Mouse (Mus musculus) liver, embryonic 13.5 days (tissue): ENCODE measurements around the gene Capg. TPM values are rescaled to one million over a fixed set of nuclear protein-coding genes. Genes with fewer than 3 reads are reported as not detected.
A peak's percentile ranks its signal among the peaks of the same experiment; 100 is the strongest.

Experiments
- ATAC-seq: fragments of 200-750 bp; cut with Nextera tagmentation; 2 replicates; pipeline ENCODE4 v1.8.0; 2017; ENCODE audit warnings: low read depth, mild to moderate bottlenecking, moderate number of reproducible peaks, moderate library complexity
- DNase-seq: peaks from one replicate; pipeline ENCODE4 v3.0.0; 2022
- H3K27ac ChIP-seq: fragments of 300-500 bp; sonication (generic); 2 replicates; pipeline ENCODE4 v1.5.1; 2015; ENCODE audit warnings: moderate library complexity, mild to moderate bottlenecking, inconsistent platforms
- H3K27me3 ChIP-seq: fragments of 300-500 bp; sonication (generic); 2 replicates; pipeline ENCODE4 v1.6.1; 2015; ENCODE audit warnings: mild to moderate bottlenecking, inconsistent platforms
- H3K36me3 ChIP-seq: fragments of 300-500 bp; sonication (generic); 2 replicates; pipeline ENCODE4 v1.6.1; 2015; ENCODE audit warnings: mild to moderate bottlenecking, inconsistent platforms
- H3K4me1 ChIP-seq: fragments of 300-500 bp; sonication (generic); replicated peaks from 2 replicates; pipeline ENCODE4 v1.6.1; 2015; ENCODE audit warnings: inconsistent platforms
- H3K4me2 ChIP-seq: fragments of 300-500 bp; sonication (generic); 2 replicates; pipeline ENCODE4 v1.6.1; 2015; ENCODE audit warnings: inconsistent platforms, mild to moderate bottlenecking, moderate library complexity
- H3K4me3 ChIP-seq: fragments of 300-500 bp; sonication (generic); replicated peaks from 2 replicates; pipeline ENCODE4 v1.5.1; 2015; ENCODE audit warnings: mild to moderate bottlenecking, inconsistent platforms
- H3K9ac ChIP-seq: fragments of 300-500 bp; sonication (generic); 2 replicates; pipeline ENCODE4 v1.6.1; 2015; ENCODE audit warnings: mild to moderate bottlenecking, inconsistent platforms
- H3K9me3 ChIP-seq: fragments of 300-500 bp; sonication (generic); replicated peaks from 2 replicates; pipeline ENCODE4 v1.6.1; 2016; ENCODE audit warnings: inconsistent platforms
- WGBS: fragments of 180-500 bp; shearing (Covaris S2); methylation state at CpG from one replicate; pipeline ENCODE4 v1.1.7; 2015; ENCODE audit not compliant: insufficient replicate concordance; 5-methylcytosine and 5-hydroxymethylcytosine counted together
- polyA plus RNA-seq: library from polyadenylated mRNA; unstranded; fragments of >200 nt; fragmentation: Nextera tagmentation; extraction: Ambion mirVana; gene quantifications from 2 replicates; pipeline ENCODE4 v1.2.1, GENCODE M21; 2015

The Capg gene
- polyA plus RNA-seq, 1 experiment from 2014 or later: 15.2 TPM

DNA sequence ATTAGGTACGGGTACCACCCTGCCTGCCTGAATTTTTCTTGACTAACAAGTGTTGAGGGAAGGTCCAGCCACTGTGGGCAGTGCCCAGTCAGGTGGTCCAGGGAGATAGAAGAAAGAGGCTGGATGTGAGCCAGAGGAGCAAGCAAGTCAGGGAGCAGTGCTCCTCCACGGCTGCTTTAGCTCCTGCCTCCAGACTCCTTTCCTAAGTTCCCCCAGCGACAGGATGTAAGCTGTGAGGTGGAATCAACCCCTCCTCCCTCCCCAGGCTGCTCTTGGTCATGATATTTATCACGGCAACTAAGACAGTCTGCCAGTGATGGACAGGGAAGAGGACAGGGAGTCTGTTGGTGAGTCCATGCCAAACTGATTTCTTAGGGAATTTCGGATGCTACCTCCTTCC is 49.7 kb downstream of the Capg start:
- Histone ChIP-seq H3K9ac (no peak overlapping the region), H3K4me2 (no peak overlapping the region), H3K9me3 (no peaks in the 10 kb centered on the region), H3K4me3 (no peak overlapping the region), H3K36me3 (no peaks in the 10 kb centered on the region), H3K27ac (no peak overlapping the region), H3K27me3 (no peaks in the 10 kb centered on the region), H3K4me1 (peaks cover 17% of the 10 kb centered on the region)
- 44% methylated on average over 5 of the region's 5 CpGs for WGBS
- DNase-seq (no peak), ATAC-seq (no peak)

DNA sequence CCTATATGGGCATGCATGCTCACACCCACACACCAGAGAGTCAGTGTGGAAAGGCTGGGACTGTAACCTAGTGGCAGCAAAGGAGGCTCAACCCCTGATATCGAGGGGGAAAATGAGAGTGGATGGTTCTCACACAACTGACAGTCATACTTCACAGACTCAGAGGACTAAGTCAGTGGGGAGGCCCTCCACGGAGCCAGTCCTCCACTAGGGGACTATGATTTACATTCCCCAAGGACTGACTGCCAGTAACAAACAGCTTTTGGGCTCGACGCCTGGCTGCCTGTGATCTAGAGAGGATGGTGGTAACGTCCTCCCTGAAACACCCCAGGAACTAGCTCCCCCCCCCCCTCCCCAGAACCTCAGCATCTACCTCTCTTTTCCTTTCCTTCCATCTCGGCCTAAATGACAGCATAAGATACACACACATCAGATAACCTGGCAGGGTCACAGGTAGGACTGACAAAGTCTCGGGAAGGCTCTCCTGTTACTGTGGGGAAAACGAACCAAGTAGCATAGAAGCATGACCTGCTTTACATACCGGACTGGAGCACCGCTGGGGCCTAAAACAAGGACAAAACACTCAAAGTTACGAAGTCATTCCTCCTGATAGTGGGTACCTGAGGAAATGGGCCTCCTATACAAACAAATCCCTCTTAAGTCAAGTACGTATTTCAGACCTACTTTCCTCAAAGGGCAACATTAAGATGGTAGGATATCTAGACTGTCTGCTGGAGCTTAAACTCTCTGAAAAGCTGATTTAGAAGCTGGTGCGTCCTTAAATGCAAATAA is 53.1 kb downstream of the Capg start:
- Histone ChIP-seq H3K4me3 (peak overlapping the region; percentile 67), H3K9ac (peak overlapping the region; percentile 75), H3K9me3 (no peaks in the 10 kb centered on the region), H3K27me3 (no peaks in the 10 kb centered on the region), H3K4me1 (peaks cover 27% of the 10 kb centered on the region), H3K4me2 (peak overlapping the region; percentile 84), H3K36me3 (no peaks in the 10 kb centered on the region), H3K27ac (no peak overlapping the region)
- 47% methylated on average over 13 of the region's 13 CpGs for WGBS
- ATAC-seq: no peak
- no peak for DNase-seq

DNA sequence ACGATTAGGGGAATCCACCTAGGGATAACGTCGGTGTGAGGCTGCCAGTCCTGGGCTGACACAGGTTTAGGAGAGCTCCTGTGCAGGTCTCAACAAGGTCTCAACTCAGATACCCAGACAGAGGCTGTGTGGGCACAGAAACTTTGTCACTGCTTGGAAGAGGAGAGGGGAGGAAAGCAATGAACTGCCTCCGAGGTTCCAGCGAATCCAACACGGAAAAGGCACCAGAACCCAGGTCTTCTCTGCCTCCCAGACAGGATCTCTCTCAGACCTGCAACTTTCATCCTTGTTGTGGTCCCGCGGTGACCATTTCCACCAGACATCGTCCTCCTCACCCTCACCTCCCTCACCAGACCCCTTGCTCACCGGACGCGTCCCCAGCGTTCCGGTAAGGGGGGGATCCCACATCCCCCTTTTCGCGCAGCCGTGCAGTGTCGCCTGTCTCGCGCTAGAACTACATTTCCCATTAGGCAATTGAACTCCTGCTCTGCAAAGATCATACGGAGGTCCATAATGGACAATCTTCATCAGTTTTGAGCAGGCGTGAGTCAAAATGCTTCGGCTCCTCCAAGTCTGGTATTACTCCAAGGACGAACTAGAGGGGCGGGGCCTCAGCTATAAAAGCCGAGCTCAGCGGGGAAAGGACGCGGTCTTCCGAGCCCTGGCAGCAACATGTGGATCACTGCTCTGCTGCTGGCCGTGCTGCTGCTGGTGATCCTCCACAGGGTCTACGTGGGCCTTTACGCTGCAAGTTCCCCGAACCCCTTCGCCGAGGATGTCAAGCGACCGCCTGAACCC is 54.0 kb downstream of the Capg start, which contains the start of the genes Elmod3 and Retsat:
TSS of gene Elmod3 (minus strand) at position 458 of the 798 bp plus-strand sequence.
TSS of gene Retsat (plus strand) at position 520 of the 798 bp plus-strand sequence.
- peak within 1 kb of the TSS; percentile 84 for H3K4me2 ChIP-seq
- H3K36me3 ChIP-seq: no peaks in the 10 kb centered on the region
- peak; percentile 83 for ATAC-seq
- under 1% methylated on average over 38 of the region's 38 CpGs for WGBS
- peak within 1 kb of the TSS; percentile 63 for H3K27ac ChIP-seq
- H3K4me1 ChIP-seq: peaks cover 27% of the 10 kb centered on the region
- H3K27me3 ChIP-seq: no peaks in the 10 kb centered on the region
- peak within 1 kb of the TSS; percentile 67 for H3K4me3 ChIP-seq
- H3K9ac ChIP-seq: peak within 1 kb of the TSS; percentile 75
- DNase-seq: peak; percentile 85
- no peaks in the 10 kb centered on the region for H3K9me3 ChIP-seq

- DNase-seq (no peak), ATAC-seq (no peak)
- H3K36me3 ChIP-seq: peaks cover 5% of the 10 kb centered on the region
- H3K27ac ChIP-seq: peak overlapping the region; percentile 63
- H3K4me2 ChIP-seq: peak overlapping the region; percentile 84
- peak overlapping the region; percentile 67 for H3K4me3 ChIP-seq
- H3K9me3 ChIP-seq: no peaks in the 10 kb centered on the region
- peak overlapping the region; percentile 75 for H3K9ac ChIP-seq
- peaks cover 27% of the 10 kb centered on the region for H3K4me1 ChIP-seq
- H3K27me3 ChIP-seq: no peaks in the 10 kb centered on the region
- WGBS: 32% methylated on average over 12 of the region's 12 CpGs
These were observed 54.8 kb downstream of the Capg start for GRCm38 (mm10) chr6:72598791-72599557.

- H3K9me3 ChIP-seq: no peaks in the 10 kb centered on the region
- peaks cover 17% of the 10 kb centered on the region for H3K36me3 ChIP-seq
- 75% methylated on average over 6 of the region's 6 CpGs for WGBS
- H3K4me3 ChIP-seq: no peak overlapping the region
- H3K9ac ChIP-seq: no peak overlapping the region
- ATAC-seq (no peak), DNase-seq (no peak)
- no peaks in the 10 kb centered on the region for H3K27me3 ChIP-seq
- H3K4me2 ChIP-seq: no peak overlapping the region
- H3K27ac ChIP-seq: no peak overlapping the region
- peaks cover 30% of the 10 kb centered on the region for H3K4me1 ChIP-seq
These were observed 56.0 kb downstream of the Capg start for GRCm38 (mm10) chr6:72600216-72600615.

- no peak overlapping the region for H3K4me3 ChIP-seq
- 81% methylated on average over 12 of the region's 12 CpGs for WGBS
- H3K27me3 ChIP-seq: no peaks in the 10 kb centered on the region
- peaks cover 22% of the 10 kb centered on the region for H3K36me3 ChIP-seq
- H3K4me1 ChIP-seq: peaks cover 30% of the 10 kb centered on the region
- DNase-seq (no peak), ATAC-seq (no peak)
- no peak overlapping the region for H3K27ac ChIP-seq
- H3K9me3 ChIP-seq: no peaks in the 10 kb centered on the region
- H3K9ac ChIP-seq: no peak overlapping the region
- H3K4me2 ChIP-seq: no peak overlapping the region
These were observed 56.6 kb downstream of the Capg start for GRCm38 (mm10) chr6:72600771-72601170.

GRCm38 (mm10) chr6:72601732-72602131 is 57.5 kb downstream of the Capg start:
- Histone ChIP-seq H3K4me1 (peaks cover 28% of the 10 kb centered on the region), H3K9ac (no peak overlapping the region), H3K27me3 (no peaks in the 10 kb centered on the region), H3K4me2 (no peak overlapping the region), H3K4me3 (no peak overlapping the region), H3K27ac (no peak overlapping the region), H3K9me3 (no peaks in the 10 kb centered on the region), H3K36me3 (peaks cover 32% of the 10 kb centered on the region)
- 29% methylated on average over 1 of the region's 1 CpGs for WGBS
- ATAC-seq (no peak), DNase-seq (peak; percentile 60)

- no peak overlapping the region for H3K4me2 ChIP-seq
- no peaks in the 10 kb centered on the region for H3K27me3 ChIP-seq
- H3K9me3 ChIP-seq: no peaks in the 10 kb centered on the region
- no peak overlapping the region for H3K27ac ChIP-seq
- no peak overlapping the region for H3K4me3 ChIP-seq
- DNase-seq (no peak), ATAC-seq (no peak)
- H3K36me3 ChIP-seq: peaks cover 49% of the 10 kb centered on the region
- WGBS: 86% methylated on average over 2 of the region's 2 CpGs
- peaks cover 12% of the 10 kb centered on the region for H3K4me1 ChIP-seq
- H3K9ac ChIP-seq: no peak overlapping the region
These were observed 59.9 kb downstream of the Capg start for GRCm38 (mm10) chr6:72604066-72604465.

DNA sequence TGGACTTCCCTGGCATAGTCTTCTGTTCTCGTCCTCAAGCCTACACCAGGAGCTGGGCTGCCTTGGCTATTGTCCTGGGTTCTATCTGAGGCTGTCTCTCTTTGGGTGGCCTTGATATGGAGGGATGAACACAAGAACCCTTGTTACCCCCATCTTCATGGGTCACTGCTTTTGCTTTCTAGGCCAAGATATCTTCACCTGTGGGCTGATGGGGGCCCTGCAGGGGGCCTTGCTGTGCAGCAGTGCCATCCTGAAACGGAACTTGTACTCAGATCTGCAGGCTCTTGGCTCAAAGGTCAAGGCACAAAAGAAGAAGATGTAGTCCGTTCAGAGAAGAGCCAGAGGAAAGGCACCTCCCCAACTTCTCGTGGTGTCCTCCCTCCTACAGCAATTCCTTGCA is 62.9 kb downstream of the Capg start:
- 77% methylated on average over 4 of the region's 4 CpGs for WGBS
- no peak overlapping the region for H3K27ac ChIP-seq
- H3K36me3 ChIP-seq: peaks cover 78% of the 10 kb centered on the region
- no peaks in the 10 kb centered on the region for H3K9me3 ChIP-seq
- no peak overlapping the region for H3K9ac ChIP-seq
- H3K4me1 ChIP-seq: peaks cover 4% of the 10 kb centered on the region; the same call in 1 of the 2 replicates
- no peak overlapping the region for H3K4me3 ChIP-seq
- H3K4me2 ChIP-seq: no peak overlapping the region
- ATAC-seq (no peak), DNase-seq (no peak)
- H3K27me3 ChIP-seq: no peaks in the 10 kb centered on the region

- no peak overlapping the region for H3K4me2 ChIP-seq
- no peak for DNase-seq
These were observed 63.5 kb downstream of the Capg start for GRCm38 (mm10) chr6:72607676-72608075.

DNA sequence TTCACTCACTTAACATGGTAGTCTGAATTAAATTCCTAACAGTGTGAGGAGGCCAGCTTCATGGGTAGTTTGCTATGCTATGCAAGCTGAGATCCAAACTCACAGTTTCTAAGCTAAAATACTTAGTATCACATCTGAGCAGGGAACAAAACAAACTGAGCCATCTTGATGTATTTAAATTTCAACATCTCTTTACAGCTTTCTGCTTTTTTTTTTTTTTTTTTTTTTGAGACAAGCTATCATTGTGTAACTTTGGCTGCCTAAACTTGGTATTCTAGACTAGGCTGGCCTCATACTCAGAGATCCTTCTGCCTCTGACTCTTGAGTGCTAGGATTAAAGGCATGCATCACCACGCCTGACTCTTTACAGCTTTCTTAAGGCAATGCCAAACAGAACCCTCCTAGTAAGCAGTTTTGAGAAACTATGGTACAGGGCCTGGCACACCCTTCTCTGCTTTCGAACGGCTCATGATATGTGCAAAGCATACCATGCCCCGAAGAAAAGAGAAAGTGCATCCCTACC is 64.5 kb downstream of the Capg start:
- H3K27me3 ChIP-seq: no peaks in the 10 kb centered on the region
- 70% methylated on average over 4 of the region's 4 CpGs for WGBS
- DNase-seq (no peak), ATAC-seq (no peak)
- peaks cover 88% of the 10 kb centered on the region for H3K36me3 ChIP-seq
- no peaks in the 10 kb centered on the region for H3K9me3 ChIP-seq
- no peak overlapping the region for H3K4me3 ChIP-seq
- no peak overlapping the region for H3K9ac ChIP-seq
- H3K4me2 ChIP-seq: no peak overlapping the region
- H3K4me1 ChIP-seq: peaks cover 9% of the 10 kb centered on the region
- H3K27ac ChIP-seq: no peak overlapping the region

More at GRCm38 (mm10) chr6:72607676-72608075, 63.5 kb downstream of the Capg start:
- H3K4me3 ChIP-seq: no peak overlapping the region
- no peaks in the 10 kb centered on the region for H3K9me3 ChIP-seq
- no peaks in the 10 kb centered on the region for H3K27me3 ChIP-seq
- no peak overlapping the region for H3K27ac ChIP-seq
- H3K4me1 ChIP-seq: peaks cover 3% of the 10 kb centered on the region; the same call in 1 of the 2 replicates
- no peak for ATAC-seq
- no peak overlapping the region for H3K9ac ChIP-seq
- 78% methylated on average over 5 of the region's 5 CpGs for WGBS
- H3K36me3 ChIP-seq: peaks cover 81% of the 10 kb centered on the region
